Mouse (Mus musculus): Measurements from ENCODE around the gene Chit1.

The Chit1 gene

GRCm38 (mm10) chr1:134188217-134188616 lies 77.2 kb downstream of the Chit1 start:
- DNase-seq (ENCODE audit: low spot score) = no peak

DNA sequence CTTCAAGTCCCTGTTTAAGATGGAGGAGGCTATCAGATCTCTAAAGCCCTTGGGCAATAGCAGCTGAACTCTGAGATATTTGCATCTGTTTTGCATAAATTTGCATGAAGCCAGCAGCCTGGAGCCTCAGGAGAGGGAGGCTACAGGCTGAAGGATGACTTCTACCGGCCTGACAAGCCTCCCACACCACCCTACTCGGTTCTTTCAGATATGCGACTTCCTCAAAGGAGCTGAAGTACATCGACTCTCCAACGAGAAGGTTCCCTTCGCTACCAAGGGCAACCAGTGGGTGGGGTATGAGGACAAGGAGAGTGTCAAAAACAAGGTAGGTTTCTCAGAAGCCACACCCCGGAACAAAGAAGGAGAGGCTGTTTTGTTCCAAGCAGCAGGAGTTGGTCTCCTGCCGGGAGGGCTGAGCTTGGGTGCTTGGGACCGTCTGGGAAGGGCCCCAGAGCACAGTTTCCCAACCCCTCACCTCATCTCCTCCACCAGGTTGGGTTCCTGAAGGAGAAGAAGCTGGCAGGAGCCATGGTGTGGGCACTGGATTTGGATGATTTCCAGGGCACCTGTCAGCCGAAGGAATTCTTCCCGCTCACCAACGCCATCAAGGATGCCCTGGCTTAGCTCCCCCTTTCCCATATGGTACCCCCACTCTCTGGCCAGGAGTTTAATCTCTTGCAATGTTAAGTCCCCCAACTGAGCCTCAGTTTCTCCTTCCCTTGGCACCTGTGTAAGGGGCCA lies 78.1 kb downstream of the Chit1 start:
- DNase-seq (ENCODE audit: low spot score) = peak; percentile 28

DNA sequence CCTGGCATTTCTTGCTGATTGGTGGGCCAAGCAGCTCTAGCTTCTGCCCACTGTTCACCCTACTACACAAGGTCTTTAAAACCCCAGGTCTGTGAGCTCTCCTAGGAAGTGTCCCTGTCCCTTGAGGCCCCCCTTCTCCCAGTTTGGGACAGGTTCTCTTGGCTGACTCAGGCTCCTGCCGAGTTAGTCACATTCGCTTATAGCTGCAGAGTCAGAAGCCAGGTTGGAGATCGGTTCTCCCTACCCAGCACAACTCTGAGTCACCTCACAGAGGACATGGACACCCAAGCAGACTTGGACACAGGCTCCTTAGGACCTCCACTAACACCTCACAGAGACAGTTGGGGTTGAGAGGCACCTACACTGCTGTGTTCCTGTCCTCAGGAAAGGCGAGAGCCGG lies 80.2 kb downstream of the Chit1 start:
- DNase-seq (ENCODE audit: low spot score) = no peak

GRCm38 (mm10) chr1:134192024-134192423 lies 81.0 kb downstream of the Chit1 start:
- no peak for DNase-seq (ENCODE audit: low spot score)

DNA sequence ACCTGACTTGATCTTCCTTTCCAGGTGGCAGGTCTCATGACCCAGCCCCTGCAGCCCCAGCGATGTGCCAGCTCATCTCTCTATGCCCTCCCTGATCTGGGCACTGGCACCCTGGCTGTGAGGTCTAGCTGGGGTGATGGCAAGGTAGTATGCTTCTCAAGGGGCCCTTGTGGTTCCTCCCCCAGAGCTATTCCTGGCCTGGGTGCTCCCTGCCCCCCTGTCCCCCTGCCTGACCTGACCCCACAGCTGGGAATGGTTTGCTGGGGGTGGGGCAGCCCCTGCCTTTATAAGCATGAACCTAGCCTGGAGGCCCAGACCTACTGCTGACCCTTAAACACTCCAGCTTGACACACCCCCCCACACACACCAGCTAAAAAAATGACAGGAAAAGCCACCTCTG lies 82.1 kb downstream of the Chit1 start, which contains the start of gene Mybph:
Mybph (plus strand) TSS at position 323 of the 400 bp plus-strand sequence.
- DNase-seq (ENCODE audit: low spot score) = no peak

DNA sequence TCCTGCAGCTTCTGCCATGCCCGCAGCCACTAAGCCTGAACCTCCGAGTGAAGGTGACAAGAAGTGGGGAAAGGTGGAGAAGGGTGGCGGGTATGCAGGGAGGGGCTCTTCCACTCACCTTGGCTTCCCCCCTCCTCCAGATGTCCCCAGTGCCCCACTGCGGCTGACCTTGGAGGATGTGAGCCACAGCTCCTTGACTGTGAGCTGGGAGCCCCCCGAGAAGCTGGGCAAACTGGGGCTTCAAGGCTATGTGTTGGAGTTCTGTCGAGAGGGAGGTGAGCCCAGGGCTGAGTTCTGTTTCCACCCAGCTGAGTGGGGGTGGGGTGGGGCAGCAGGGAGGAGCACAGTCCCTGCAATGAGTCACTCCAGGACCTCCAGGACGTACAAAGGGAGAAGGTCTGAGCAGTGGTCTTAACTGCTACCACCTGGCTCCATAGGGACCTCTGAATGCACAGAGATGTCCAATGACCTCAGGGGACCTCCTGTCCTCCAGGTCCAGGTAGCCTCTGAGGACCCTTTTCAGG lies 82.7 kb downstream of the Chit1 start:
- no peak for DNase-seq (ENCODE audit: low spot score)

DNA sequence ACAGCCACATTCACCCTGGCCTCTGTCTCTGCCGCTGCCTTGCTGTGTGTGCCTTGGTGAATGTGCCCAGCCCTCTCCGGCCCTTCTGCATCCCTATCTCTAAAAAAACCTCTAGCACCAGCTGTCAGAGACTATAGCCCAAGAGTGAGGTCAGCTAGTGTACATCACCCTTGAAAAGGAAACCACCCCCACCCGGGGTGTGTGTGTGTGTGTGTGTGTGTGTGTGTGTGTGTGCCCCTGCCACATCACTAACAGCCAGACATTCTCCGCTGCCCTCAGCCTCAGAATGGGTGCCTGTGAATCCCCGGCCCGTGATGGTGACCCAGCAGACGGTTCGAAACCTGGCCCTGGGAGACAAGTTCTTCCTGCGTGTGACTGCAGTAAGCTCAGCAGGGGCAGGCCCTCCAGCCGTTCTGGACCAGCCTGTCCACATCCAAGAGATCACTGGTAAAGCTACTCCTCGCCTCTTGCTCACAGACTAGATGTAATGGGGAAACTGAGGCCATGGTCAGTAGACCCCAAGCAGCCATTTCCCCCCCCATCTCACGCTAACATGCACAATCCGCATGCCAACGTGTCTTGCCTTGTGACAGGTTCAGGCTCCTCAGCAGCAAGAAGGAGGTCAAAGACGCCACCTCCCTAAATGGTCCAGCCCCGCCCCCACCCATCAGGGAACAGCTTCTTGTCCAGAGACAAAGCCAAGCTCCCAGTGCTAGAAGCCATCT lies 83.4 kb downstream of the Chit1 start:
- DNase-seq (ENCODE audit: low spot score) = no peak

DNA sequence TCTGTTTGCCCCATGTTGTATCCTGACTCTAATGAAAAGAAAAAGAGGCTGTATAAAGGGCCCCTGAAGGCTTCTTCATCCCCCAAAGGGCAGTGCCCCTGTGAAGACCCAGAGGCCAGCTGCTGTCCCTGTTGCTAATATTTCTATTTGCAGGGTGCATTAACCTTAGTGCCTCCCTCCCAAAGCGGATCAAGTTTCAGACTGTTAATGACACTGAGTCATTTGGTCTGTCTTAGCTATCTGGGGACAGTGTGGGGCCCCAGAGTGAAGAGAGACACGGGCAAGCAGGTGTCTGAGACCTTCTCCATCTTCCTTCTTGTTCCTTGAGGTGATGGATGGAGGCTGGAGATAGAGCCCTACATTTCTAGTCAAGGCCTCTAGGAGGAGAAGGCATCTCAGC lies 84.1 kb downstream of the Chit1 start:
- no peak for DNase-seq (ENCODE audit: low spot score)

DNA sequence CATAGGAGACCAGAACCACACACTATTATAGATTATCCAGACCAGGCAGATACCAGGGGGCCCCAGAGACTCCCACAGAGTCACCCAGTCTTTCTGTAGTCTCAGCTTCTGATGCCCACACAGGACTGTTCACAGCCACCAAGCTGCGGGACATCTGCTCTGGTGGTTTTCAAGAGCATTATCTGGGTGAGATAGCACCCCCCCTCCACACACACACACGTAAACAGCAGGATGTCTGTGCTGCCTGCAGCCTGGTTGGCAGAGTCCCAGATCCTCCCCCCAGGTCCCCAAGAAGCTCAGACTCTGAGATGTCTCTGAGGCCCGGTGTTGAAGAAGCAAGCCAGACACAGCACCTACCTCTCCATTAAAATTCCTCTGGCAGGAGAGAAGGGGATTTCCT lies 84.5 kb downstream of the Chit1 start:
- DNase-seq (ENCODE audit: low spot score) = no peak

DNA sequence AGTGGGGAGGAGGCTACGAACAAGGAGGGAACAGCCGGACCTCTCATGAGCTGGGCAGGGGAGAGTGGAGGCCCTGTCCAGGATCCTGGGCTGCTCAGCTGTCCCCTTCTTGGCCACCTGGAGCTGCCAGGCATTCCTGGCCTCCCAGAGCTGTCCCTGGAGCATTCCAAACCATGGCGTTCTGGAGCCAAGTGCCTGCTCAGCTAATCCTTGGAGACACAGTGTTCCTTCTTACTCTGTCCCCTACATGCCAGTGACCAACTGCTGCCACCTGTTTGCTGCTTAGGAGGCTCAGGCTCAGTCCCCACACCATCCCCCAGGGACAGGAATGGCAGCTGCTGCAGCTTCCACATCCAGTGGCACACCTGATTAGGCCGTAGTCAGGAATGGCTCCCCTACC lies 84.9 kb downstream of the Chit1 start:
- no peak for DNase-seq (ENCODE audit: low spot score)

GRCm38 (mm10) chr1:134196386-134196785 lies 85.3 kb downstream of the Chit1 start:
- DNase-seq (ENCODE audit: low spot score) = peak; percentile 63

GRCm38 (mm10) chr1:134197325-134197982 lies 86.4 kb downstream of the Chit1 start:
- no peak for DNase-seq (ENCODE audit: low spot score)

DNA sequence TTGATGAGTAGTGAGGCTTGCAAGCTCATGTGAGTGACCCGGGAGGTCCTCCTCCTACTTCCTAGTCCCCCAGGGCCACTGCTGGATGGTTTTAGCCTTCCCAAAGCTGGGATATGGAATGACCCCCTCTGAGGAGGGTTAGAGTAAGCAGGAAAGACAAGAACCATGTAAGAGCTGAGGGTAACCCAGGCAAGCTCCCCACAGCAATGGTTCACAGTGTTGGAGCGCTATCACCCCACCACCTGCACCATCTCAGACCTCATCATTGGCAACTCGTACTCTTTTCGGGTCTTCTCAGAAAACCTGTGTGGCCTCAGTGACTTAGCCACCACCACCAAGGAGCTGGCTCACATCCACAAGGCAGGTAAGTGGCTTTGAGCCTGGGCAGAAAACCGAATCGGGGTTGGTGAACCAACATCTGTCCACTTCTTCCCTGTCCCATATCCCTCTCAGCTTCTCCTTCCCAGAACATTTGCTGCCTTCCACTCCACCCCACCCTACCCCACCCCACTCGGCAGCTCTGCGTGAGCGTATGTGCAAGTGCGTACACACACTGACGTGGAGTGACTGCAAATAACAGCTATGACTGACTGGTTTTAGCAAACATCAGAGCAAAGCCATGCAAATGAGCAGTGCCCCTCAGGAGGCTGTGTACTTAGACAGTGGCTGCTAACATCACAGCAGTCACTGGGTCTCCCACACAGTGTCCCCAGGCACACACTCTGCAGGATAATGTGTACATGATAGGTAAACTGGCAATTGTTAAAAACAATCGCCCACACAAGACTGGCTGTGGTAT lies 87.4 kb downstream of the Chit1 start:
- no peak for DNase-seq (ENCODE audit: low spot score)

DNA sequence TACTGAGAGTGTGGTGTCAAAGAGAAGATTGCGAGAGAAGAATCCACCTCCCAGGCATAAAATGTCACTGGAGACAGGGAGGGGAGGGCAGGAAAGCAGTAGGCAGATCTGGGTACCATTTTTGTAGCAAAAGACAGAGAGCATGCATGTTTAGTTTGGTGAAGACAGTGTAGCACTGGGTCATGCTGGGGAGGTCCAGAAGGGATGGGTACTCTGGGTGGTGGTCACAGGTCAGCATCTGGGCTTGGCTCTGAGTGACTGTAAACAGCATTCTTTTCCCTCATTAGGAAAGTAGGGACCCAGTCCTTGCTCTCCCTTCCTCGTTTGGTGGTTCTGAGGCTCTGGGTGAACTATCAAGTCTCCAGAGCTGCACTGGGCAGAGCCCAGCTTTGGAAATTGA lies 89.4 kb downstream of the Chit1 start:
- no peak for DNase-seq (ENCODE audit: low spot score)

Measured in ovary, postnatal 14 days (tissue).